Mouse (Mus musculus): Measurements from ENCODE around the gene Olfr224. TPM values are rescaled to one million over a fixed set of nuclear protein-coding genes. Genes with fewer than 3 reads are reported as not detected.
A peak's percentile ranks its signal among the peaks of the same experiment; 100 is the strongest.
"Not testable (repeated sequence)": the region's sequence is repeated elsewhere in the genome, so short reads cannot be mapped to it uniquely, and the experiment has no call there.

Gene Olfr224
- polyA plus RNA-seq, 1 experiment = not detected

DNA sequence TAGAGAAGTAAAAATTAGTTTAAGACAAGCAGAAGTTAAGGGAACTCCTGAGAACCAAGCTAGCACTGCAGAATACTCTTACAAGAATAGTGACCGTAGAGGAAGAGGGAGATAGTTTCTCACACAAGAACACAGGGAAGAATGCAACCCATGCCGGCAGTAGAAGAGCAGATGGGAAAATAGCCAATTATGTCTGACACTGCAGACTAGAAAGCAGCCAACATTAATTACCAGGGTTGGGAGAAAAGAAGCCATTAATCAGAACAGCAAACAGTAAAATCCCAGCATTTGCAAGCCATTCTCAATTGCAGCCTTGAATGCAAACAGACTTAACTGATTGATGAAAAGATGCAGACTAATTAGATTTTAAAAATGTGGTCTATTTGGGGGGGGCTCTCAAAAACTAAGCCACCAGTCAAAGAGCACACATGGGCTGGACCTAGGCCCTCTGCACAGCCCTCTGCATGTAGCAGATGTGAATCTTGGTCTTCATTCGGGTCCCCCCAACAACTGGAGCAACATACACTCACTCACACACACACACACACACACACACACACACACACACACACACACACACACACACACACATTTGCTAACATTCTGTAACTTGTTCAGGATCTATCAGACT is 18.4 kb upstream of the Olfr224 start:
- TF ChIP-seq CTCF (IDR thresholded peaks at IDR 0.05; ENCODE audit: extremely low read depth, insufficient read depth, insufficient read length, insufficient replicate concordance) (no peak), POLR2A (IDR thresholded peaks at IDR 0.05; ENCODE audit: low read depth, low read length) (no peak)
- no peak overlapping the region for H3K4me3 ChIP-seq (ENCODE audit: extremely low read depth, insufficient read depth, insufficient read length)
- no peak for DNase-seq (ENCODE audit: low read depth in 1 of 2, low spot score in 2 of 2)
- WGBS = 76% methylated on average over 3 of the region's 3 CpGs
- H3K36me3 ChIP-seq (ENCODE audit: control insufficient read depth, insufficient read depth, low read length) = no peaks in the 10 kb centered on the region
- no peaks in the 10 kb centered on the region for H3K27me3 ChIP-seq (ENCODE audit: control insufficient read depth, insufficient read depth, low read length)
- H3K27ac ChIP-seq (ENCODE audit: insufficient read depth, low read length) = no peak overlapping the region
- no peaks in the 10 kb centered on the region for H3K4me1 ChIP-seq (ENCODE audit: control insufficient read depth, insufficient read depth, insufficient read length)

GRCm38 (mm10) chr11:58587898-58588348 is 17.6 kb upstream of the Olfr224 start:
- no peak for TF ChIP-seq POLR2A (IDR thresholded peaks at IDR 0.05; ENCODE audit: low read depth, low read length)
- TF ChIP-seq CTCF (IDR thresholded peaks at IDR 0.05; ENCODE audit: extremely low read depth, insufficient read depth, insufficient read length, insufficient replicate concordance) = peak; percentile 26; the same call in 1 of the 2 replicates
- H3K4me1 ChIP-seq (ENCODE audit: control insufficient read depth, insufficient read depth, insufficient read length) = no peaks in the 10 kb centered on the region
- peak in 1 of 2 experiments; percentile 17 for DNase-seq (ENCODE audit: low read depth in 1 of 2, low spot score in 2 of 2)
- no peaks in the 10 kb centered on the region for H3K36me3 ChIP-seq (ENCODE audit: control insufficient read depth, insufficient read depth, low read length)
- H3K4me3 ChIP-seq (ENCODE audit: extremely low read depth, insufficient read depth, insufficient read length) = no peak overlapping the region
- H3K27me3 ChIP-seq (ENCODE audit: control insufficient read depth, insufficient read depth, low read length) = no peaks in the 10 kb centered on the region
- WGBS = 68% methylated on average over 7 of the region's 7 CpGs
- H3K27ac ChIP-seq (ENCODE audit: insufficient read depth, low read length) = no peak overlapping the region

DNA sequence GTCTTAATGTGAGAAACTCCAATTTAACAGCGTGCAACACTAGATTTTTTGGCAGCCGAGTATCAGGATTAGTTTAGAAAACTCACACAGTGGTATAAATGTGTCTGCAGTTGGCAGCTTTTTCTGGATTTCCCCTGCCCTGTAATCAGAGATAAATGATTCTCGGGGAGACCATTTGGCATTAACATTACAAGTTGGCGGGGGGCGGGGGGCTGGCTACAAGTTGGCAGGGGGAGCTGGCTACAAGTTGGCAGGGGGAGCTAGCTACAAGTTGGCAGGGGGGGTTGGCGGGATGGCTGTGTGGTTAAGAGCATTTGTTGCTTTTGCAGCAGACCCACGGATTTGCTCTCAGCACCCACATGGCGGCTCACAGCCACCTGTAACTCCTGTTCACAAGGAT is 8.3 kb upstream of the Olfr224 start:
- DNase-seq (ENCODE audit: low read depth in 1 of 2, low spot score in 2 of 2) = no peak
- no peaks in the 10 kb centered on the region for H3K27me3 ChIP-seq (ENCODE audit: control insufficient read depth, insufficient read depth, low read length)
- H3K4me3 ChIP-seq (ENCODE audit: extremely low read depth, insufficient read depth, insufficient read length) = no peak overlapping the region
- H3K36me3 ChIP-seq (ENCODE audit: control insufficient read depth, insufficient read depth, low read length) = no peaks in the 10 kb centered on the region
- no peaks in the 10 kb centered on the region for H3K4me1 ChIP-seq (ENCODE audit: control insufficient read depth, insufficient read depth, insufficient read length)
- no peak overlapping the region for H3K27ac ChIP-seq (ENCODE audit: insufficient read depth, low read length)
- TF ChIP-seq POLR2A (IDR thresholded peaks at IDR 0.05; ENCODE audit: low read depth, low read length) (no peak), CTCF (IDR thresholded peaks at IDR 0.05; ENCODE audit: extremely low read depth, insufficient read depth, insufficient read length, insufficient replicate concordance) (no peak)
- WGBS = 81% methylated on average over 8 of the region's 8 CpGs

DNA sequence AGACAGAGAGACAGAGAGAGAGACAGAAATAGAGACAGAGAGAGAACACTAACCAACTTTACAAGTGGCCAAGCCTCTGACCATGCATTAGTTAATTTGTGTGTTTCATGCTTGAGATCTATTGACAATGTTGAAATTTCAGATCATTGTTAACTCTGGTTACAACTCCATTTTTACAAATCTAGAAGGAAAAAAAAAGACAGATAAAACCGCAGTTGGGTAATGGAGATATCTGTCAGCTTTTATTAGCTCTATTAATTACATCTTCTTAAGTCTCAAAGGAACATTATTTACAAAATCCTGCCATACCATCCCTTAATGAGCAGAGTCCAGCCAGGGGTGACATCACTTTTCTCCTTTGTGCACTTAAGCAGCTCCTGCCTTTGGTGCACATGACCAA is 7.1 kb upstream of the Olfr224 start, which contains the start of gene Olfr325:
TSS of gene Olfr325 (plus strand) at position 301 of the 400 bp plus-strand sequence.
- 80% methylated on average over 1 of the region's 1 CpGs for WGBS
- H3K27ac ChIP-seq (ENCODE audit: insufficient read depth, low read length) = no peak within 1 kb of the TSS
- DNase-seq (ENCODE audit: low read depth in 1 of 2, low spot score in 2 of 2) = no peak
- no peaks in the 10 kb centered on the region for H3K27me3 ChIP-seq (ENCODE audit: control insufficient read depth, insufficient read depth, low read length)
- H3K4me3 ChIP-seq (ENCODE audit: extremely low read depth, insufficient read depth, insufficient read length) = no peak within 1 kb of the TSS
- TF ChIP-seq CTCF (IDR thresholded peaks at IDR 0.05; ENCODE audit: extremely low read depth, insufficient read depth, insufficient read length, insufficient replicate concordance) (no peak), POLR2A (IDR thresholded peaks at IDR 0.05; ENCODE audit: low read depth, low read length) (no peak)
- H3K4me1 ChIP-seq (ENCODE audit: control insufficient read depth, insufficient read depth, insufficient read length) = no peaks in the 10 kb centered on the region
- H3K36me3 ChIP-seq (ENCODE audit: control insufficient read depth, insufficient read depth, low read length) = no peaks in the 10 kb centered on the region

GRCm38 (mm10) chr11:58555536-58555935 is 14.8 kb downstream of the Olfr224 start, which contains the start of gene Olfr328:
TSS of gene Olfr328 (minus strand) at chr11:58555636.
- Histone ChIP-seq H3K36me3 (ENCODE audit: control insufficient read depth, insufficient read depth, low read length) (no peaks in the 10 kb centered on the region), H3K27ac (ENCODE audit: insufficient read depth, low read length) (no peak within 1 kb of the TSS), H3K4me3 (ENCODE audit: extremely low read depth, insufficient read depth, insufficient read length) (no peak within 1 kb of the TSS), H3K4me1 (ENCODE audit: control insufficient read depth, insufficient read depth, insufficient read length) (no peaks in the 10 kb centered on the region), H3K27me3 (ENCODE audit: control insufficient read depth, insufficient read depth, low read length) (no peaks in the 10 kb centered on the region)
- TF ChIP-seq POLR2A (IDR thresholded peaks at IDR 0.05; ENCODE audit: low read depth, low read length) (no peak), CTCF (IDR thresholded peaks at IDR 0.05; ENCODE audit: extremely low read depth, insufficient read depth, insufficient read length, insufficient replicate concordance) (no peak)
- WGBS = 78% methylated on average over 1 of the region's 1 CpGs
- no peak for DNase-seq (ENCODE audit: low read depth in 1 of 2, low spot score in 2 of 2)

GRCm38 (mm10) chr11:58546322-58546721 is 24.0 kb downstream of the Olfr224 start, which contains the start of gene Olfr329-ps:
TSS of gene Olfr329-ps (minus strand) at chr11:58546422.
- no peaks in the 10 kb centered on the region for H3K36me3 ChIP-seq (ENCODE audit: control insufficient read depth, insufficient read depth, low read length)
- no peaks in the 10 kb centered on the region for H3K4me1 ChIP-seq (ENCODE audit: control insufficient read depth, insufficient read depth, insufficient read length)
- H3K27me3 ChIP-seq (ENCODE audit: control insufficient read depth, insufficient read depth, low read length) = no peaks in the 10 kb centered on the region
- no peak within 1 kb of the TSS for H3K4me3 ChIP-seq (ENCODE audit: extremely low read depth, insufficient read depth, insufficient read length)
- 90% methylated on average over 5 of the region's 5 CpGs for WGBS
- H3K27ac ChIP-seq (ENCODE audit: insufficient read depth, low read length) = no peak within 1 kb of the TSS
- TF ChIP-seq CTCF (IDR thresholded peaks at IDR 0.05; ENCODE audit: extremely low read depth, insufficient read depth, insufficient read length, insufficient replicate concordance) = no peak
- TF ChIP-seq POLR2A (IDR thresholded peaks at IDR 0.05; ENCODE audit: low read depth, low read length) = no peak
- DNase-seq (ENCODE audit: low read depth in 1 of 2, low spot score in 2 of 2) = no peak

DNA sequence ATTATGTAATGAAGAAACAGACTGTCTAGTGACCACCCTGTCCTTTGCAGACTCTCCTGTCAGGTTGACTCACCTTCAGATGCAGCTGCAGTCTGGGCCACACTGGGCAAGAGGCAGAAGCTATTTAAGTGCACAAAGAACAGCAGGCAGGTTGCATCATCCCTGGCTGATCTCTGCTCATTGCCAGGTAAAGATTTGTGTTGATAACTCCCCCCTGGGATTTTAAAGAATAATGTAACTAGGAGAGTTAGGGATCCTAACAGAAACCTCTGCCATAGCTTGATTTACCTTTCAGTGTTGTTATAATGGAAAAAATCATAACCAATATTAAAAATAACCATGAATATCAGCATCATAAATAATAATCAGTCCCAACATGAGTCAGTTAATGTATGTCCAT is 35.6 kb downstream of the Olfr224 start, which contains the start of gene Olfr330:
TSS of gene Olfr330 (minus strand) at position 101 of the 400 bp plus-strand sequence.
- H3K4me1 ChIP-seq (ENCODE audit: control insufficient read depth, insufficient read depth, insufficient read length); H3K36me3 ChIP-seq (ENCODE audit: control insufficient read depth, insufficient read depth, low read length); H3K27ac ChIP-seq (ENCODE audit: insufficient read depth, low read length); H3K4me3 ChIP-seq (ENCODE audit: extremely low read depth, insufficient read depth, insufficient read length); DNase-seq (ENCODE audit: low read depth in 1 of 2, low spot score in 2 of 2); H3K27me3 ChIP-seq (ENCODE audit: control insufficient read depth, insufficient read depth, low read length): not testable (repeated sequence)

- not testable (repeated sequence) for H3K27me3 ChIP-seq (ENCODE audit: control insufficient read depth, insufficient read depth, low read length); H3K4me3 ChIP-seq (ENCODE audit: extremely low read depth, insufficient read depth, insufficient read length); H3K4me1 ChIP-seq (ENCODE audit: control insufficient read depth, insufficient read depth, insufficient read length); H3K36me3 ChIP-seq (ENCODE audit: control insufficient read depth, insufficient read depth, low read length); H3K27ac ChIP-seq (ENCODE audit: insufficient read depth, low read length)
- WGBS = 83% methylated on average over 7 of the region's 9 CpGs
- DNase-seq (ENCODE audit: low read depth in 1 of 2, low spot score in 2 of 2) = peak in 1 of 2 experiments; percentile 18
These were observed 50.6 kb downstream of the Olfr224 start for GRCm38 (mm10) chr11:58519756-58520155.

DNA sequence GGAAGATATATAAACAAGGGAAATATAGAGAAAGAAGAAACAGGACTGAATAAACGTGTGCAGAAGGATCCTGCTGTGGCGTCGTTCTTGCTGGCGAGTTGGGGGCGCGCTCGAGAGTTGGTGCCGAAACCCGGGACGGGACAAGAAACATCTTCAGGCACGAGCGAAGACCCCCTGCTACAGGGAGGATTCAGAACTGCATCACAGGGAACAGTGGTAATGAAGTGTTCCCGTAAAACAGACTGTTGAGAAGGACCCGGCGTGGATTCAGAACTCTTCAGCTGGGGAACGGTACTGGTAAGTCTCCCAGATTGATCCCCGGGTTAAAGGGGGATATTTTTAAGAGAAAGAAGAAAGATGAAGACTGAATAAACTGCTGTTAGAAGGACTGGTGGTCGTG is 51.4 kb downstream of the Olfr224 start:
- peak in 1 of 2 experiments; percentile 80 for DNase-seq (ENCODE audit: low read depth in 1 of 2, low spot score in 2 of 2)
- not testable (repeated sequence) for H3K4me3 ChIP-seq (ENCODE audit: extremely low read depth, insufficient read depth, insufficient read length); H3K27me3 ChIP-seq (ENCODE audit: control insufficient read depth, insufficient read depth, low read length); H3K27ac ChIP-seq (ENCODE audit: insufficient read depth, low read length); H3K36me3 ChIP-seq (ENCODE audit: control insufficient read depth, insufficient read depth, low read length); H3K4me1 ChIP-seq (ENCODE audit: control insufficient read depth, insufficient read depth, insufficient read length)
- 93% methylated on average over 18 of the region's 18 CpGs for WGBS
